Mouse (Mus musculus): Measurements from ENCODE around the gene Fanci. TPM values are rescaled to one million over a fixed set of nuclear protein-coding genes. Genes with fewer than 3 reads are reported as not detected.

The Fanci gene
- polyA plus RNA-seq, 1 experiment from 2014 or later: 16.6 TPM

GRCm38 (mm10) chr7:79493915-79494314 is 102.2 kb downstream of the Fanci start:
- ATAC-seq (ENCODE audit: insufficient number of reproducible peaks, insufficient read depth, low FRiP score, low TSS enrichment, low read depth): no peak
- Histone ChIP-seq H3K4me2 (no peak overlapping the region), H3K9ac (replicated peaks) (no peak overlapping the region), H3K4me1 (replicated peaks) (peaks cover 8% of the 10 kb centered on the region; the same call in 1 of the 2 replicates), H3K9me3 (no peaks in the 10 kb centered on the region), H3K27me3 (peaks cover 68% of the 10 kb centered on the region), H3K36me3 (no peaks in the 10 kb centered on the region), H3K27ac (no peak overlapping the region), H3K4me3 (replicated peaks) (no peak overlapping the region)
- 9% methylated on average over 8 of the region's 8 CpGs for WGBS

- ATAC-seq (ENCODE audit: insufficient number of reproducible peaks, insufficient read depth, low FRiP score, low TSS enrichment, low read depth): peak; percentile 80
- H3K9ac ChIP-seq (replicated peaks): no peak overlapping the region
- H3K4me2 ChIP-seq: peak overlapping the region; percentile 38
- H3K27me3 ChIP-seq: peaks cover 83% of the 10 kb centered on the region
- 3% methylated on average over 37 of the region's 38 CpGs for WGBS
- H3K36me3 ChIP-seq: no peaks in the 10 kb centered on the region
- peak overlapping the region; percentile 29 for H3K4me3 ChIP-seq (replicated peaks)
- no peak overlapping the region for H3K27ac ChIP-seq
- H3K4me1 ChIP-seq (replicated peaks): peaks cover 15% of the 10 kb centered on the region
- no peaks in the 10 kb centered on the region for H3K9me3 ChIP-seq
Observed at GRCm38 (mm10) chr7:79495988-79496815, 104.5 kb downstream of the Fanci start.

- H3K4me2 ChIP-seq: no peak overlapping the region
- no peak overlapping the region for H3K4me3 ChIP-seq (replicated peaks)
- WGBS: 6% methylated on average over 9 of the region's 9 CpGs
- no peaks in the 10 kb centered on the region for H3K36me3 ChIP-seq
- H3K9ac ChIP-seq (replicated peaks): no peak overlapping the region
- H3K9me3 ChIP-seq: no peaks in the 10 kb centered on the region
- H3K27ac ChIP-seq: no peak overlapping the region
- ATAC-seq (ENCODE audit: insufficient number of reproducible peaks, insufficient read depth, low FRiP score, low TSS enrichment, low read depth): no peak
- peaks cover 15% of the 10 kb centered on the region for H3K4me1 ChIP-seq (replicated peaks)
- H3K27me3 ChIP-seq: peaks cover 90% of the 10 kb centered on the region
Observed at GRCm38 (mm10) chr7:79496816-79497328, 105.1 kb downstream of the Fanci start.

- Histone ChIP-seq H3K9ac (replicated peaks) (no peak overlapping the region), H3K4me2 (peak overlapping the region; percentile 21; the same call in 1 of the 2 replicates), H3K27me3 (peaks cover 93% of the 10 kb centered on the region), H3K36me3 (no peaks in the 10 kb centered on the region), H3K9me3 (no peaks in the 10 kb centered on the region), H3K27ac (no peak overlapping the region), H3K4me1 (replicated peaks) (peaks cover 15% of the 10 kb centered on the region), H3K4me3 (replicated peaks) (no peak overlapping the region)
- under 1% methylated on average over 20 of the region's 20 CpGs for WGBS
- ATAC-seq (ENCODE audit: insufficient number of reproducible peaks, insufficient read depth, low FRiP score, low TSS enrichment, low read depth): no peak
Observed at GRCm38 (mm10) chr7:79497701-79498115, 106.0 kb downstream of the Fanci start.

GRCm38 (mm10) chr7:79498356-79498755 is 106.6 kb downstream of the Fanci start:
- Histone ChIP-seq H3K4me1 (replicated peaks) (peaks cover 15% of the 10 kb centered on the region), H3K27me3 (peaks cover 99% of the 10 kb centered on the region), H3K9me3 (no peaks in the 10 kb centered on the region), H3K27ac (no peak overlapping the region), H3K4me2 (no peak overlapping the region), H3K36me3 (no peaks in the 10 kb centered on the region), H3K9ac (replicated peaks) (no peak overlapping the region), H3K4me3 (replicated peaks) (no peak overlapping the region)
- ATAC-seq (ENCODE audit: insufficient number of reproducible peaks, insufficient read depth, low FRiP score, low TSS enrichment, low read depth): no peak
- WGBS: 4% methylated on average over 6 of the region's 6 CpGs

GRCm38 (mm10) chr7:79498965-79499595 is 107.4 kb downstream of the Fanci start:
- Histone ChIP-seq H3K27ac (no peak overlapping the region), H3K4me1 (replicated peaks) (peaks cover 15% of the 10 kb centered on the region), H3K4me2 (no peak overlapping the region), H3K27me3 (peaks cover 100% of the 10 kb centered on the region), H3K36me3 (no peaks in the 10 kb centered on the region), H3K9ac (replicated peaks) (no peak overlapping the region), H3K4me3 (replicated peaks) (no peak overlapping the region), H3K9me3 (no peaks in the 10 kb centered on the region)
- 1% methylated on average over 35 of the region's 35 CpGs for WGBS
- ATAC-seq (ENCODE audit: insufficient number of reproducible peaks, insufficient read depth, low FRiP score, low TSS enrichment, low read depth): no peak

Other genes with a start within 250 kb of the Fanci start
- gene Mfge8, start 242.9 kb upstream of the Fanci start, polyA plus RNA-seq (2016; fragmentation: Nextera tagmentation; extraction: Ambion mirVana): 147 and 149 TPM in 2 replicates
- gene Abhd2, start 118.7 kb upstream of the Fanci start, polyA plus RNA-seq (2016; fragmentation: Nextera tagmentation; extraction: Ambion mirVana): 8.2 and 8.5 TPM in 2 replicates
- gene Rlbp1, start 4.9 kb upstream of the Fanci start, polyA plus RNA-seq (2016; fragmentation: Nextera tagmentation; extraction: Ambion mirVana): 0.59 and 0.64 TPM in 2 replicates
- gene Polg, start 74.4 kb downstream of the Fanci start, polyA plus RNA-seq (2016; fragmentation: Nextera tagmentation; extraction: Ambion mirVana): 50.4 and 53.3 TPM in 2 replicates
- 0.15 TPM in 1 of 2 replicates, not detected in the other for gene Rhcg, start 225.7 kb downstream of the Fanci start, polyA plus RNA-seq (2016; fragmentation: Nextera tagmentation; extraction: Ambion mirVana)